10 mouse cellular contexts compared by ENCODE assay signal in the genomic region with DNA sequence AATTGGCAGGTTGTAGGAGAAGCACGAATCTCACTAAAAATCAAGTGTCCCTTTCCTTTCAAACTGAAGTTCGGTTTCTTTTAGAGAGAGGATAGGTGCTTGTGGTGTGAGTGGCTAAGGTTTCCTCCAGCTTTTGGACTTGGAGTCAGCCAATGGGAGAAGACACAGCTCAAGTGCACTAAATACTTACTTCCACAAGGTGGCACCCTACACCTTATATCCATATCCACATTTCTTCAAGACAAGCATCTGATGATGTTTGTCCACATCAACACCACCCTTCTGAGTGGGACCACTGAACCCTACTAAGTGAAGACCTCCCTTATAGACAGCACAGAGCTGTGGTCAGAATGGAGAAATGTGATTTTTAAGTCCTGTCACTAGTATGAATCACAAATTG. TPM values are rescaled to one million over a fixed set of nuclear protein-coding genes. Genes with fewer than 3 reads are reported as not detected.
DNase-seq lines count a peak whose midpoint lies in the region; ATAC-seq and TF ChIP-seq lines count a peak whose summit lies in the region.
"Had no signal": no experiment of that assay in that cellular context is flagged by ENCODE, and none has a peak within 500 bp of the region (broad histone marks: within the 10 kb centered on the region; RNA-seq: fewer than 3 reads in every experiment).

No protein-coding gene starts in this region.

- H3K4me3 ChIP-seq in midbrain, embryonic 11.5 days (ENCODE audit: low read depth, low read length): no peak overlapping the region
- H3K4me3 ChIP-seq in midbrain, embryonic 15.5 days: no peak overlapping the region
- H3K4me3 ChIP-seq in kidney, postnatal 0 days (replicated peaks; ENCODE audit: low read depth, low read length): no peak overlapping the region
- no peak overlapping the region for H3K4me3 ChIP-seq in forebrain, embryonic 16.5 days (replicated peaks; ENCODE audit: low read length)
- H3K4me3 ChIP-seq: limb, embryonic 15.5 days had no signal

- peak; percentile 7 to 12 for DNase-seq in cerebellum, postnatal 14 days
- DNase-seq in cerebellum, adult 11-12 months: no peak
- peak; percentile 82 for DNase-seq in midbrain, embryonic 11.5 days (ENCODE audit: low spot score, missing footprints)
- DNase-seq in kidney, postnatal 0 days (ENCODE audit: low spot score): peak; percentile 10
- DNase-seq in retina, embryonic 14.5 days (ENCODE audit: low spot score): peak; percentile 36

- TF ChIP-seq CTCF in kidney, postnatal 0 days (IDR thresholded peaks at IDR 0.05; ENCODE audit: low read depth): peak; percentile 49

- H3K36me3 ChIP-seq in midbrain, embryonic 11.5 days (ENCODE audit: control insufficient read depth, insufficient read depth, low read length): no peaks in the 10 kb centered on the region
- no peaks in the 10 kb centered on the region for H3K36me3 ChIP-seq in midbrain, embryonic 15.5 days (replicated peaks)
- 0 out of 2 replicates have a peak, but pooled peaks cover 2% of the 10 kb centered on the region for H3K36me3 ChIP-seq in kidney, postnatal 0 days (ENCODE audit: insufficient read depth, low read length)
- no peaks in the 10 kb centered on the region for H3K36me3 ChIP-seq in forebrain, embryonic 16.5 days (ENCODE audit: control insufficient read depth, insufficient read depth)

- H3K9ac ChIP-seq in midbrain, embryonic 11.5 days (ENCODE audit: low read length): no peak overlapping the region
- no peak overlapping the region for H3K9ac ChIP-seq in midbrain, embryonic 15.5 days
- no peak overlapping the region for H3K9ac ChIP-seq in kidney, postnatal 0 days (ENCODE audit: low read depth, low read length)
- no peak overlapping the region for H3K9ac ChIP-seq in forebrain, embryonic 16.5 days (replicated peaks; ENCODE audit: low read depth, low read length)
- H3K9ac ChIP-seq: limb, embryonic 15.5 days had no signal

- no peak overlapping the region for H3K4me2 ChIP-seq in midbrain, embryonic 11.5 days
- H3K4me2 ChIP-seq in midbrain, embryonic 15.5 days: no peak overlapping the region
- no peak overlapping the region for H3K4me2 ChIP-seq in kidney, postnatal 0 days (ENCODE audit: low read length)
- no peak overlapping the region for H3K4me2 ChIP-seq in forebrain, embryonic 16.5 days (ENCODE audit: low read length)
- H3K4me2 ChIP-seq: limb, embryonic 15.5 days had no signal

- H3K9me3 ChIP-seq in midbrain, embryonic 11.5 days (ENCODE audit: control insufficient read depth, low read length): peaks cover 2% of the 10 kb centered on the region; the same call in 1 of the 2 replicates
- peaks cover 5% of the 10 kb centered on the region; the same call in 1 of the 2 replicates for H3K9me3 ChIP-seq in midbrain, embryonic 15.5 days
- H3K9me3 ChIP-seq in kidney, postnatal 0 days (replicated peaks; ENCODE audit: low read length): no peaks in the 10 kb centered on the region
- peaks cover 5% of the 10 kb centered on the region; the same call in 1 of the 2 replicates for H3K9me3 ChIP-seq in forebrain, embryonic 16.5 days (ENCODE audit: control insufficient read depth, low read length)
- H3K9me3 ChIP-seq: limb, embryonic 15.5 days had no signal

- no peaks in the 10 kb centered on the region for H3K4me1 ChIP-seq in midbrain, embryonic 11.5 days (ENCODE audit: control insufficient read depth, insufficient read depth, low read length)
- H3K4me1 ChIP-seq in midbrain, embryonic 15.5 days: no peaks in the 10 kb centered on the region
- no peaks in the 10 kb centered on the region for H3K4me1 ChIP-seq in kidney, postnatal 0 days (replicated peaks; ENCODE audit: insufficient read depth, low read length)
- H3K4me1 ChIP-seq in forebrain, embryonic 16.5 days (replicated peaks; ENCODE audit: control insufficient read depth, insufficient read depth, low read length): no peaks in the 10 kb centered on the region
- H3K4me1 ChIP-seq: limb, embryonic 15.5 days had no signal

- 80% methylated on average over 2 of the region's 2 CpGs for WGBS in midbrain, embryonic 11.5 days
- 84% methylated on average over 2 of the region's 2 CpGs for WGBS in midbrain, embryonic 15.5 days
- WGBS in kidney, postnatal 0 days: 86% methylated on average over 2 of the region's 2 CpGs
- WGBS in forebrain, embryonic 16.5 days: 85% methylated on average over 2 of the region's 2 CpGs

- H3K27ac ChIP-seq in midbrain, embryonic 11.5 days (ENCODE audit: low read depth, low read length): no peak overlapping the region
- no peak overlapping the region for H3K27ac ChIP-seq in midbrain, embryonic 15.5 days
- H3K27ac ChIP-seq in kidney, postnatal 0 days: no peak overlapping the region
- H3K27ac ChIP-seq in forebrain, embryonic 16.5 days (ENCODE audit: low read length): no peak overlapping the region
- H3K27ac ChIP-seq: limb, embryonic 15.5 days had no signal

- H3K27me3 ChIP-seq in midbrain, embryonic 11.5 days (ENCODE audit: control insufficient read depth, insufficient read depth, low read length): no peaks in the 10 kb centered on the region
- H3K27me3 ChIP-seq in midbrain, embryonic 15.5 days (replicated peaks): no peaks in the 10 kb centered on the region
- H3K27me3 ChIP-seq in kidney, postnatal 0 days (ENCODE audit: insufficient read depth, low read length): no peaks in the 10 kb centered on the region
- H3K27me3 ChIP-seq in forebrain, embryonic 16.5 days (replicated peaks; ENCODE audit: control insufficient read depth, insufficient read depth, low read length): no peaks in the 10 kb centered on the region
- H3K27me3 ChIP-seq: limb, embryonic 15.5 days had no signal

- ATAC-seq in midbrain, embryonic 11.5 days (ENCODE audit: low FRiP score): no peak
- ATAC-seq in midbrain, embryonic 15.5 days (replicated peaks): no peak
- peak; percentile 97 for ATAC-seq in activated CD4-positive, CD25-positive, alpha-beta regulatory T cell, adult 4 months
- ATAC-seq in kidney, postnatal 0 days (replicated peaks; ENCODE audit: low FRiP score, low read depth): no peak
- ATAC-seq in forebrain, embryonic 16.5 days: no peak

RNA-seq across cellular contexts. Expression of a gene that starts 40.6 kb away (rescaled TPM):
- polyA plus RNA-seq in midbrain, embryonic 11.5 days (2014; fragmentation: Nextera tagmentation; extraction: Ambion mirVana): 23.7 and 26.9 TPM in 2 replicates
- polyA plus RNA-seq in midbrain, embryonic 15.5 days (2015; fragmentation: Nextera tagmentation; extraction: Ambion mirVana): 13.1 and 13.9 TPM in 2 replicates
- polyA plus RNA-seq in activated CD4-positive, CD25-positive, alpha-beta regulatory T cell, adult 4 months (2017; shearing (Covaris generic)): 10 to 100 TPM in 1 of 2 experiments, 1 to 10 TPM in 1; 7.7 to 11.6 TPM
- 6.4 and 8.3 TPM in 2 replicates for polyA plus RNA-seq in kidney, postnatal 0 days (2015; fragmentation: Nextera tagmentation; extraction: Ambion mirVana)
- polyA plus RNA-seq in forebrain, embryonic 16.5 days (2015; fragmentation: Nextera tagmentation; extraction: Ambion mirVana): 18.7 and 18.8 TPM in 2 replicates
- polyA plus RNA-seq: small intestine, adult 2 months had no signal

RNA-seq across cellular contexts. Expression of a gene that starts 44.6 kb away (rescaled TPM):
- 19.3 and 21.5 TPM in 2 replicates for polyA plus RNA-seq in midbrain, embryonic 11.5 days (2014; fragmentation: Nextera tagmentation; extraction: Ambion mirVana)
- 16.9 and 20.9 TPM in 2 replicates for polyA plus RNA-seq in midbrain, embryonic 15.5 days (2015; fragmentation: Nextera tagmentation; extraction: Ambion mirVana)
- polyA plus RNA-seq in activated CD4-positive, CD25-positive, alpha-beta regulatory T cell, adult 4 months (2017; shearing (Covaris generic)): 10 to 100 TPM; 42.4 to 59.0 TPM
- polyA plus RNA-seq in kidney, postnatal 0 days (2015; fragmentation: Nextera tagmentation; extraction: Ambion mirVana): 22.4 and 27.9 TPM in 2 replicates
- polyA plus RNA-seq in forebrain, embryonic 16.5 days (2015; fragmentation: Nextera tagmentation; extraction: Ambion mirVana): 21.3 and 23.8 TPM in 2 replicates
